9 mouse cellular contexts compared by ENCODE assay signal in genomic region chr19:17591335-17591734, GRCm38 (mm10).
DNase-seq lines count a peak whose midpoint lies in the region; ATAC-seq lines count a peak whose summit lies in the region.
"Had no signal": no experiment of that assay in that cellular context is flagged by ENCODE, and none has a peak within 500 bp of the region (broad histone marks: within the 10 kb centered on the region; RNA-seq: fewer than 3 reads in every experiment).

No protein-coding gene starts in this region.

- H3K4me1 ChIP-seq in embryonic facial prominence, embryonic 11.5 days (ENCODE audit: control insufficient read depth, insufficient read depth, low read length), result peaks cover 4% of the 10 kb centered on the region; the same call in 1 of the 2 replicates
- peaks cover 15% of the 10 kb centered on the region; the same call in 1 of the 2 replicates for H3K4me1 ChIP-seq in kidney, embryonic 14.5 days (ENCODE audit: control insufficient read depth, insufficient read depth, low read length)

- no peaks in the 10 kb centered on the region for H3K9me3 ChIP-seq in embryonic facial prominence, embryonic 11.5 days (replicated peaks; ENCODE audit: control insufficient read depth, low read length)
- no peaks in the 10 kb centered on the region for H3K9me3 ChIP-seq in kidney, embryonic 14.5 days (ENCODE audit: control insufficient read depth, low read length)
- H3K9me3 ChIP-seq: limb, embryonic 15.5 days had no signal

- peak overlapping the region; percentile 15; the same call in 1 of the 2 replicates for H3K27ac ChIP-seq in embryonic facial prominence, embryonic 11.5 days (replicated peaks; ENCODE audit: low read depth, low read length)
- H3K27ac ChIP-seq in kidney, embryonic 14.5 days (ENCODE audit: low read depth, low read length), result no peak overlapping the region; the same call in 1 of the 2 replicates
- H3K27ac ChIP-seq: limb, embryonic 15.5 days had no signal

- H3K27me3 ChIP-seq in embryonic facial prominence, embryonic 11.5 days (ENCODE audit: control insufficient read depth, insufficient read depth, low read length), result no peaks in the 10 kb centered on the region
- no peaks in the 10 kb centered on the region for H3K27me3 ChIP-seq in kidney, embryonic 14.5 days (ENCODE audit: control insufficient read depth, insufficient read depth, low read length)

- H3K36me3 ChIP-seq in embryonic facial prominence, embryonic 11.5 days (replicated peaks; ENCODE audit: control insufficient read depth, insufficient read depth, low read depth, low read length), result no peaks in the 10 kb centered on the region
- H3K36me3 ChIP-seq in kidney, embryonic 14.5 days (ENCODE audit: control insufficient read depth, insufficient read depth, low read length), result peaks cover 3% of the 10 kb centered on the region; the same call in 1 of the 2 replicates
- H3K36me3 ChIP-seq: limb, embryonic 15.5 days had no signal

- ATAC-seq in embryonic facial prominence, embryonic 11.5 days (replicated peaks; ENCODE audit: insufficient number of reproducible peaks, low FRiP score, low TSS enrichment, low read depth), result peak; percentile 76
- peak; percentile 97 for ATAC-seq in kidney, embryonic 14.5 days (ENCODE audit: low FRiP score, low TSS enrichment)
- no peak for ATAC-seq in monocyte, adult 5-6 weeks (replicated peaks; ENCODE audit: insufficient number of reproducible peaks, low FRiP score, low TSS enrichment, poor library complexity, severe bottlenecking)
- ATAC-seq in inflammation-experienced regulatory T-cells, adult 6 months, result no peak

- no peak overlapping the region for H3K4me2 ChIP-seq in embryonic facial prominence, embryonic 11.5 days (ENCODE audit: low read depth, low read length)
- H3K4me2 ChIP-seq in kidney, embryonic 14.5 days (replicated peaks; ENCODE audit: low read depth, low read length), result no peak overlapping the region
- H3K4me2 ChIP-seq: limb, embryonic 15.5 days had no signal

- H3K9ac ChIP-seq in embryonic facial prominence, embryonic 11.5 days (replicated peaks; ENCODE audit: low read length), result no peak overlapping the region
- H3K9ac ChIP-seq in kidney, embryonic 14.5 days (ENCODE audit: low read depth, low read length), result no peak overlapping the region
- H3K9ac ChIP-seq: limb, embryonic 15.5 days had no signal

- 18% methylated on average over 8 of the region's 8 CpGs for WGBS in embryonic facial prominence, embryonic 11.5 days
- WGBS in kidney, embryonic 14.5 days, result 9% methylated on average over 8 of the region's 8 CpGs

- H3K4me3 ChIP-seq in embryonic facial prominence, embryonic 11.5 days (ENCODE audit: low read depth, low read length), result no peak overlapping the region
- no peak overlapping the region for H3K4me3 ChIP-seq in kidney, embryonic 14.5 days (ENCODE audit: low read length)
- H3K4me3 ChIP-seq: limb, embryonic 15.5 days had no signal

- DNase-seq in heart, adult 11 months, result peak; percentile 83
- DNase-seq in heart, postnatal 4 days, result no peak
- DNase-seq in embryonic facial prominence, embryonic 11.5 days (ENCODE audit: low spot score), result peak; percentile 63
- DNase-seq in neural tube, embryonic 10.5 days (ENCODE audit: extremely low spot score, low spot score), result peak; percentile 56
- no peak for DNase-seq in thymus, postnatal 4 days

Comparison
In these comparisons a context has a peak if more than half of its experiments do, and no peak if none do; other contexts are left out.
1. DNase-seq: peak in heart, adult 11 months (single experiment), embryonic facial prominence, embryonic 11.5 days (single experiment) and neural tube, embryonic 10.5 days (single experiment); none in heart, postnatal 4 days (single experiment) and thymus, postnatal 4 days (single experiment).
2. ATAC-seq: peak in embryonic facial prominence, embryonic 11.5 days (single experiment) and kidney, embryonic 14.5 days (single experiment); none in monocyte, adult 5-6 weeks (single experiment) and inflammation-experienced regulatory T-cells, adult 6 months (single experiment).